Mouse (Mus musculus) CH12.LX (cell line): ENCODE measurements around the gene Aldh3b1.

Experiments
- CTCF ChIP-seq, 2 experiments: IDR thresholded peaks in 1 of 2; conservative IDR thresholded peaks in 1 of 2; 2 replicates each; pipeline ENCODE4 v1.5.1; 2011 to 2012; ENCODE audit warnings: low read depth in 2 of 2, low read length in 2 of 2, improper control_type of control experiment in 1 of 2, inconsistent platforms in 1 of 2, mild to moderate bottlenecking in 1 of 2, moderate library complexity in 1 of 2
- E2F4 ChIP-seq: IDR thresholded peaks from 2 replicates; pipeline ENCODE4 v1.6.1; 2011; ENCODE audit warnings: low read depth, low read length, improper control_type of control experiment; ENCODE audit not compliant: insufficient replicate concordance
- EP300 ChIP-seq: IDR thresholded peaks from 2 replicates; pipeline ENCODE4 v1.6.1; 2011; ENCODE audit warnings: low read length, improper control_type of control experiment
- GABPA ChIP-seq: IDR thresholded peaks from 2 replicates; pipeline ENCODE4 v1.6.1; 2012; ENCODE audit warnings: low read depth, low read length, improper control_type of control experiment, inconsistent platforms; ENCODE audit not compliant: insufficient replicate concordance
- JUND ChIP-seq: conservative IDR thresholded peaks from 2 replicates; pipeline ENCODE4 v1.6.1; 2011; ENCODE audit warnings: low read depth, low read length, improper control_type of control experiment
- NELFE ChIP-seq: IDR thresholded peaks from 2 replicates; pipeline ENCODE4 v1.6.1; 2011; ENCODE audit warnings: low read depth, low read length, improper control_type of control experiment
- POLR2A ChIP-seq: IDR thresholded peaks from 2 replicates; pipeline ENCODE4 v1.6.1; 2011; ENCODE audit warnings: low read depth, mild to moderate bottlenecking, improper control_type of control experiment, low read length
- POLR2AphosphoS2 ChIP-seq: IDR thresholded peaks from 2 replicates; pipeline ENCODE4 v1.6.1; 2011; ENCODE audit warnings: low read depth, low read length, improper control_type of control experiment
- RCOR1 ChIP-seq: conservative IDR thresholded peaks from 2 replicates; pipeline ENCODE4 v1.6.1; 2012; ENCODE audit warnings: low read depth, mild to moderate bottlenecking, inconsistent platforms, low read length, improper control_type of control experiment
- SIN3A ChIP-seq: IDR thresholded peaks from 2 replicates; pipeline ENCODE4 v1.6.1; 2012; ENCODE audit warnings: low read length, improper control_type of control experiment, inconsistent platforms

- TF ChIP-seq CTCF (conservative IDR thresholded peaks at IDR 0.05 in 1 of 2, IDR thresholded peaks at IDR 0.05 in 1 of 2; ENCODE audit: low read depth in 2 of 2, low read length in 2 of 2) (no peak), POLR2A (no peak), SIN3A (no peak), RCOR1 (no peak), E2F4 (no peak), POLR2AphosphoS2 (no peak), JUND (no peak), NELFE (no peak), GABPA (no peak), EP300 (no peak)
These were observed 32.1 kb downstream of the Aldh3b1 start for GRCm38 (mm10) chr19:3897557-3897956.
